Mouse (Mus musculus) A20 (cell line): ENCODE results near the gene Cdkn1b.

Experiments
- DNase-seq: peaks from one replicate; pipeline ENCODE4 v3.0.0-alpha.2; 2011; ENCODE audit warnings: low read depth, low spot score

Gene Cdkn1b

GRCm38 (mm10) chr6:134928889-134929310, 8.7 kb downstream of the Cdkn1b start:
- DNase-seq, result no peak

- DNase-seq, result peak; percentile 19
Observed at GRCm38 (mm10) chr6:134929926-134930325, 9.7 kb downstream of the Cdkn1b start.

GRCm38 (mm10) chr6:134930383-134930782, 10.2 kb downstream of the Cdkn1b start:
- DNase-seq, result no peak

GRCm38 (mm10) chr6:134931146-134931545, 10.9 kb downstream of the Cdkn1b start:
- DNase-seq, result no peak

GRCm38 (mm10) chr6:134932486-134933206, 12.4 kb downstream of the Cdkn1b start:
- no peak for DNase-seq

GRCm38 (mm10) chr6:134933207-134933558, 13.0 kb downstream of the Cdkn1b start:
- no peak for DNase-seq

GRCm38 (mm10) chr6:134934305-134934704, 14.1 kb downstream of the Cdkn1b start:
- DNase-seq, result no peak

- no peak for DNase-seq
Observed at GRCm38 (mm10) chr6:134939781-134940180, 19.6 kb downstream of the Cdkn1b start.

- no peak for DNase-seq
Observed at GRCm38 (mm10) chr6:134943759-134944407, 23.7 kb downstream of the Cdkn1b start.

GRCm38 (mm10) chr6:134946054-134946453, 25.9 kb downstream of the Cdkn1b start:
- peak; percentile 16 for DNase-seq

- peak; percentile 62 for DNase-seq
Observed at GRCm38 (mm10) chr6:134946858-134947257, 26.7 kb downstream of the Cdkn1b start.

- peak; percentile 84 for DNase-seq
Observed at GRCm38 (mm10) chr6:134947311-134948087, 27.3 kb downstream of the Cdkn1b start.

GRCm38 (mm10) chr6:134948522-134949061, 28.4 kb downstream of the Cdkn1b start:
- DNase-seq, result no peak

- DNase-seq, result no peak
Observed at GRCm38 (mm10) chr6:134949241-134949640, 29.0 kb downstream of the Cdkn1b start.

- DNase-seq, result no peak
Observed at GRCm38 (mm10) chr6:134951364-134951763, 31.2 kb downstream of the Cdkn1b start.

GRCm38 (mm10) chr6:134953976-134954375, 33.8 kb downstream of the Cdkn1b start:
- DNase-seq, result no peak

GRCm38 (mm10) chr6:134956388-134956787, 36.2 kb downstream of the Cdkn1b start:
- peak; percentile 28 for DNase-seq

GRCm38 (mm10) chr6:134961286-134961685, 41.1 kb downstream of the Cdkn1b start:
- no peak for DNase-seq

GRCm38 (mm10) chr6:134961858-134962517, 41.8 kb downstream of the Cdkn1b start:
- DNase-seq, result no peak

- DNase-seq, result no peak
Observed at GRCm38 (mm10) chr6:134962518-134962893, 42.3 kb downstream of the Cdkn1b start.

GRCm38 (mm10) chr6:134963910-134964309, 43.7 kb downstream of the Cdkn1b start:
- no peak for DNase-seq

GRCm38 (mm10) chr6:134966681-134967080, 46.5 kb downstream of the Cdkn1b start:
- no peak for DNase-seq
